Mouse (Mus musculus) small intestine, adult 2 months (tissue): ENCODE data around the gene Ppp1r18. TPM values are rescaled to one million over a fixed set of nuclear protein-coding genes. Genes with fewer than 3 reads are reported as not detected.
A peak's percentile ranks its signal among the peaks of the same experiment; 100 is the strongest.

Experiments
- H3K27ac ChIP-seq: fragments of 200-500 bp; 2 replicates; pipeline ENCODE4 v1.5.1; 2012; ENCODE audit warnings: low read depth, low read length, control low read depth, inconsistent platforms; ENCODE audit not compliant: insufficient read depth
- H3K27me3 ChIP-seq: fragments of 200-500 bp; 2 replicates; pipeline ENCODE4 v1.6.1; 2012; ENCODE audit warnings: mild to moderate bottlenecking, moderate library complexity, low read length, inconsistent platforms; ENCODE audit not compliant: control insufficient read depth, insufficient read depth
- H3K36me3 ChIP-seq: fragments of 200-500 bp; 2 replicates; pipeline ENCODE4 v1.6.1; 2012; ENCODE audit warnings: mild to moderate bottlenecking, low read length, control low read depth, inconsistent platforms; ENCODE audit not compliant: control insufficient read depth, insufficient read depth
- H3K4me1 ChIP-seq: fragments of 200-500 bp; 2 replicates; pipeline ENCODE4 v1.6.1; 2012; ENCODE audit warnings: low read length, inconsistent platforms, mixed read lengths; ENCODE audit not compliant: control insufficient read depth, insufficient read depth, insufficient read length
- H3K4me3 ChIP-seq: fragments of 200-500 bp; 2 replicates; pipeline ENCODE4 v1.5.1; 2012; ENCODE audit warnings: low read depth, mild to moderate bottlenecking, control low read depth, inconsistent platforms, low read length, moderate library complexity
- CTCF ChIP-seq: fragments of 200-500 bp; IDR thresholded peaks from 2 replicates; pipeline ENCODE4 v1.5.1; 2012; ENCODE audit warnings: low read depth, mild to moderate bottlenecking, control low read depth, inconsistent platforms, low read length, moderate library complexity, mixed read lengths; ENCODE audit not compliant: insufficient replicate concordance, insufficient read length; ENCODE audit errors: extremely low read depth
- POLR2A ChIP-seq: fragments of 200-500 bp; IDR thresholded peaks from 2 replicates; pipeline ENCODE4 v1.6.1; 2012; ENCODE audit warnings: low read depth, mild to moderate bottlenecking, control low read depth, inconsistent platforms, low read length, moderate library complexity
- WGBS: fragments of 180-500 bp; shearing (Covaris S2); methylation state at CpG from one replicate; pipeline ENCODE4 v1.1.7; 2018; 5-methylcytosine and 5-hydroxymethylcytosine counted together
- polyA plus RNA-seq: library from polyadenylated mRNA; depleted of rRNA; stranded (reverse); fragments of >200 nt; gene quantifications from 2 replicates; pipeline ENCODE4 v1.2.3, GENCODE M21; 2012; rRNA removed

Gene Ppp1r18
- polyA plus RNA-seq, result 16.5 and 22.0 TPM in 2 replicates

DNA sequence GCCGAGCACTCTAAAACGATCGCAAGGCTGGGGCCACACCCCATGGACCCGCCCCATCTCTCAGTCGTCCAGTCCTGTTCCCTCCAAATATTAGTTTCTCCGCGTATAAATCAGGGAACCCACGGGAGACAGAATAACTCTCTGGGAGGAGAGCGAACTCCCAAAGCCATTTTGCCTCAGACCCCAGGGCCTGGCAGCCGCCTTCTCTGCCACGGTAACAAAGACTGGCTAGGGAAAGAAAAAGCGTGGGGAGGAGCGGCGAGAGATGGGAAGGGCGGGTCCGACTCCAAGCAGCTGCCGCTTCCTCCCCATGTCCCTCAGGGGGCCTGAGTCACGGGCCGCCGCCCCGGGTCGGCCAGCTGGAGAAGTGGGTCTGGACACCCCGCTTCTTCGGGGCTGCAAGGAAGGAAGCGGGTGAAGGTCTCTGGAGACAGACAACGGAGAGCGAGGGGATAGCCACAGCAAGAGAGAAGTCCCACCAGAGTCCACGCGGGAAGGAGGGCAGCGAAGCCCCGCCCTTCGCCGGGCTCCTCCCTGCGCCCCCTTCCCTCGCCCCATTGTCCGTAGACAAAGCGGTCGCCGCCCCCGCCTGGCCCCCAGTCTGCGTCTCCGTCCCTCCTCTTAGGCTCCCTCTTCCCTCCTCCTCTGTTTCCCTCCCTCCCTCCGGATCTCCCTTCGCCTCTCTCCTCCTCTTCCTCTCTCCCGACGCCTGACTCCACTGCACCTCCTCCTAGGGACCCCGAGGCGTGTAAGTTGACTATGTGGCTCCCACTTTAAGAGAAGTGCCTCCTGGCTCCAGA is at the start of gene Ppp1r18:
Ppp1r18 (plus strand) TSS at position 113 of the 800 bp plus-strand sequence.
- Histone ChIP-seq H3K27ac (peak within 1 kb of the TSS; percentile 90), H3K4me1 (peaks cover 18% of the 10 kb centered on the region), H3K4me3 (peak within 1 kb of the TSS; percentile 74), H3K27me3 (no peaks in the 10 kb centered on the region), H3K36me3 (no peaks in the 10 kb centered on the region)
- WGBS, result 1% methylated on average over 48 of the region's 48 CpGs
- TF ChIP-seq CTCF, result no peak
- TF ChIP-seq POLR2A, result peak; percentile 49; the same call in 1 of the 2 replicates

DNA sequence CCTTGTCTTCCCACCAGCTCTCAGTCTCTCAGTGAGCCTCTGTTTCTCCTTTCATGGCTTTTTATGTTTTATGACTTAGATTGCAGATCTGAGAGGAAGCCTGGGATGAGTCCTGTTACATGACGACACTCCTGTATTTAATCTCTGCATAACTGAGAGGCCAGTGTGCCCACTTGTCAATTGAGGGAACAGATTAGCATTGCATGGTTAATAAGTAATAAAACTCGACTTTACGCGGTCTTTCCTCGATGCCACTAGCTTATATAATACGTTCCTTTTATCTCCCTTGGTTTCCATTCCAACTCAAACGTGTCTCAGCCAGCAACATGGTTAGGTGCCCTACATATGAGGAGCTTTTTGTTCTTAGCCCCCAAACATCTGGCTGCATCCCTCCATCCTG is 49.6 kb upstream of the Ppp1r18 start:
- Histone ChIP-seq H3K36me3 (no peaks in the 10 kb centered on the region), H3K27me3 (no peaks in the 10 kb centered on the region), H3K4me3 (no peak overlapping the region), H3K4me1 (peaks cover 27% of the 10 kb centered on the region; the same call in 1 of the 2 replicates), H3K27ac (peak overlapping the region; percentile 38; the same call in 1 of the 2 replicates)
- TF ChIP-seq CTCF (no peak), POLR2A (no peak)
- 28% methylated on average over 7 of the region's 7 CpGs for WGBS

- TF ChIP-seq CTCF, result no peak
- no peak for TF ChIP-seq POLR2A
- WGBS, result 75% methylated on average over 11 of the region's 14 CpGs
- peaks cover 27% of the 10 kb centered on the region; the same call in 1 of the 2 replicates for H3K4me1 ChIP-seq
- H3K27ac ChIP-seq, result no peak overlapping the region
- H3K36me3 ChIP-seq, result no peaks in the 10 kb centered on the region
- H3K27me3 ChIP-seq, result no peaks in the 10 kb centered on the region
- no peak overlapping the region for H3K4me3 ChIP-seq
Measured at GRCm38 (mm10) chr17:35816686-35817085, 48.7 kb upstream of the Ppp1r18 start.

GRCm38 (mm10) chr17:35817226-35817625 is 48.2 kb upstream of the Ppp1r18 start:
- Histone ChIP-seq H3K4me1 (peaks cover 27% of the 10 kb centered on the region; the same call in 1 of the 2 replicates), H3K36me3 (no peaks in the 10 kb centered on the region), H3K4me3 (no peak overlapping the region), H3K27ac (no peak overlapping the region), H3K27me3 (no peaks in the 10 kb centered on the region)
- 87% methylated on average over 10 of the region's 10 CpGs for WGBS
- TF ChIP-seq CTCF, result no peak
- no peak for TF ChIP-seq POLR2A

GRCm38 (mm10) chr17:35820111-35820510 is 45.3 kb upstream of the Ppp1r18 start:
- whole genome bisulfite sequencing, result 84% methylated on average over 5 of the region's 5 CpGs
- Histone ChIP-seq H3K4me3 (no peak overlapping the region), H3K27me3 (no peaks in the 10 kb centered on the region), H3K4me1 (peaks cover 7% of the 10 kb centered on the region), H3K36me3 (no peaks in the 10 kb centered on the region), H3K27ac (no peak overlapping the region)
- TF ChIP-seq CTCF (no peak), POLR2A (no peak)

GRCm38 (mm10) chr17:35821439-35822430 is 43.7 kb upstream of the Ppp1r18 start, which contains the start of gene Ier3:
Ier3 (plus strand) TSS chr17:35821684.
- peak within 1 kb of the TSS; percentile 74 for H3K4me3 ChIP-seq
- no peaks in the 10 kb centered on the region for H3K27me3 ChIP-seq
- TF ChIP-seq POLR2A, result peak; percentile 98
- TF ChIP-seq CTCF, result no peak
- under 1% methylated on average over 62 of the region's 62 CpGs for WGBS
- peak within 1 kb of the TSS; percentile 72 for H3K27ac ChIP-seq
- H3K36me3 ChIP-seq, result peaks cover 3% of the 10 kb centered on the region; the same call in 1 of the 2 replicates
- peaks cover 2% of the 10 kb centered on the region; the same call in 1 of the 2 replicates for H3K4me1 ChIP-seq
